Mouse (Mus musculus): ENCODE data around the gene Flrt3.

- TF ChIP-seq CTCF (IDR thresholded peaks at IDR 0.05), result no peak
- no peak for TF ChIP-seq EP300 (IDR thresholded peaks at IDR 0.05; ENCODE audit: insufficient read depth, low read depth, low read length)
- no peak for TF ChIP-seq POLR2A (IDR thresholded peaks at IDR 0.05; ENCODE audit: insufficient read depth, low read depth, low read length)
These were observed 2.2 kb downstream of the Flrt3 start for GRCm38 (mm10) chr2:140669081-140669480.
